Mouse (Mus musculus) stomach, embryonic 16.5 days (tissue): ENCODE measurements around the gene Nhsl1. TPM values are rescaled to one million over a fixed set of nuclear protein-coding genes. Genes with fewer than 3 reads are reported as not detected.

Experiments
- ATAC-seq: fragments of 200-750 bp; cut with Nextera tagmentation; 2 replicates; pipeline ENCODE4 v1.8.0; 2017; ENCODE audit warnings: moderate number of reproducible peaks, moderate TSS enrichment; ENCODE audit not compliant: insufficient read depth, low FRiP score
- H3K27ac ChIP-seq: fragments of 300-500 bp; sonication (generic); 2 replicates; pipeline ENCODE4 v1.5.1; 2014; ENCODE audit warnings: low read length
- H3K27me3 ChIP-seq: fragments of 300-500 bp; sonication (generic); 2 replicates; pipeline ENCODE4 v1.6.1; 2014; ENCODE audit warnings: low read length, control low read depth, mixed read lengths; ENCODE audit not compliant: control insufficient read depth, insufficient read depth
- H3K36me3 ChIP-seq: fragments of 300-500 bp; sonication (generic); 2 replicates; pipeline ENCODE4 v1.6.1; 2014; ENCODE audit warnings: low read length; ENCODE audit not compliant: control insufficient read depth, insufficient read depth
- H3K4me1 ChIP-seq: fragments of 300-500 bp; sonication (generic); 2 replicates; pipeline ENCODE4 v1.6.1; 2014; ENCODE audit warnings: low read length, control low read depth, mixed read lengths; ENCODE audit not compliant: control insufficient read depth, insufficient read depth
- H3K4me2 ChIP-seq: fragments of 300-500 bp; sonication (generic); 2 replicates; pipeline ENCODE4 v1.6.1; 2014; ENCODE audit warnings: low read depth, low read length, mixed read lengths
- H3K4me3 ChIP-seq: fragments of 300-500 bp; sonication (generic); replicated peaks from 2 replicates; pipeline ENCODE4 v1.5.1; 2014; ENCODE audit warnings: mild to moderate bottlenecking, low read length
- H3K9ac ChIP-seq: fragments of 300-500 bp; sonication (generic); 2 replicates; pipeline ENCODE4 v1.6.1; 2014; ENCODE audit warnings: low read length
- H3K9me3 ChIP-seq: fragments of 300-500 bp; sonication (generic); replicated peaks from 2 replicates; pipeline ENCODE4 v1.6.1; 2016; ENCODE audit warnings: low read length, control low read depth; ENCODE audit not compliant: control insufficient read depth
- WGBS: fragments of 180-500 bp; shearing (Covaris S2); extraction: QIAGEN DNeasy Blood & Tissue Kit; methylation state at CpG from one replicate; pipeline ENCODE4 v1.1.7; 2014; 5-methylcytosine and 5-hydroxymethylcytosine counted together
- polyA plus RNA-seq: library from polyadenylated mRNA; unstranded; fragments of >200 nt; fragmentation: Nextera tagmentation; extraction: Ambion mirVana; gene quantifications from 2 replicates; pipeline ENCODE4 v1.2.1, GENCODE M21; 2015

Nhsl1 gene
- polyA plus RNA-seq, 1 experiment from 2014 or later = 7.0 TPM

GRCm38 (mm10) chr10:18384766-18385165 lies 66.0 kb downstream of the Nhsl1 start:
- no peaks in the 10 kb centered on the region for H3K36me3 ChIP-seq
- WGBS = 60% methylated on average over 2 of the region's 2 CpGs
- no peak overlapping the region for H3K4me3 ChIP-seq
- no peak overlapping the region for H3K9ac ChIP-seq
- H3K4me2 ChIP-seq = no peak overlapping the region
- H3K27ac ChIP-seq = no peak overlapping the region
- no peak for ATAC-seq
- H3K4me1 ChIP-seq = peaks cover 5% of the 10 kb centered on the region; the same call in 1 of the 2 replicates
- no peaks in the 10 kb centered on the region for H3K27me3 ChIP-seq
- H3K9me3 ChIP-seq = no peaks in the 10 kb centered on the region

- WGBS = 66% methylated on average over 7 of the region's 7 CpGs
- no peaks in the 10 kb centered on the region for H3K36me3 ChIP-seq
- no peaks in the 10 kb centered on the region for H3K9me3 ChIP-seq
- ATAC-seq = no peak
- no peak overlapping the region for H3K9ac ChIP-seq
- no peaks in the 10 kb centered on the region for H3K27me3 ChIP-seq
- no peak overlapping the region for H3K4me2 ChIP-seq
- peaks cover 5% of the 10 kb centered on the region; the same call in 1 of the 2 replicates for H3K4me1 ChIP-seq
- H3K4me3 ChIP-seq = no peak overlapping the region
- no peak overlapping the region for H3K27ac ChIP-seq
These were observed 67.4 kb downstream of the Nhsl1 start for GRCm38 (mm10) chr10:18386224-18386623.

- H3K4me1 ChIP-seq = peaks cover 7% of the 10 kb centered on the region
- no peaks in the 10 kb centered on the region for H3K9me3 ChIP-seq
- no peak overlapping the region for H3K9ac ChIP-seq
- H3K4me3 ChIP-seq = no peak overlapping the region
- H3K27ac ChIP-seq = no peak overlapping the region
- no peaks in the 10 kb centered on the region for H3K27me3 ChIP-seq
- 30% methylated on average over 10 of the region's 10 CpGs for WGBS
- no peaks in the 10 kb centered on the region for H3K36me3 ChIP-seq
- H3K4me2 ChIP-seq = 0 out of 2 replicates have a peak overlapping the region, but pooled peaks have one; percentile 1
- ATAC-seq = peak; percentile 78
These were observed 70.2 kb downstream of the Nhsl1 start for GRCm38 (mm10) chr10:18388784-18389575.

- Histone ChIP-seq H3K27ac (no peak overlapping the region), H3K4me2 (no peak overlapping the region), H3K27me3 (no peaks in the 10 kb centered on the region), H3K4me1 (peaks cover 7% of the 10 kb centered on the region), H3K9me3 (no peaks in the 10 kb centered on the region), H3K4me3 (no peak overlapping the region), H3K9ac (no peak overlapping the region), H3K36me3 (no peaks in the 10 kb centered on the region)
- WGBS = 78% methylated on average over 15 of the region's 15 CpGs
- ATAC-seq = no peak
These were observed 71.2 kb downstream of the Nhsl1 start for GRCm38 (mm10) chr10:18390004-18390403.

GRCm38 (mm10) chr10:18391608-18392007 lies 72.8 kb downstream of the Nhsl1 start:
- Histone ChIP-seq H3K27ac (no peak overlapping the region), H3K4me3 (no peak overlapping the region), H3K4me1 (peaks cover 7% of the 10 kb centered on the region), H3K4me2 (no peak overlapping the region), H3K9ac (no peak overlapping the region), H3K9me3 (no peaks in the 10 kb centered on the region), H3K27me3 (no peaks in the 10 kb centered on the region), H3K36me3 (no peaks in the 10 kb centered on the region)
- ATAC-seq = no peak
- WGBS = 45% methylated on average over 5 of the region's 5 CpGs

- no peak overlapping the region for H3K4me2 ChIP-seq
- H3K4me3 ChIP-seq = no peak overlapping the region
- H3K36me3 ChIP-seq = no peaks in the 10 kb centered on the region
- H3K9ac ChIP-seq = no peak overlapping the region
- H3K9me3 ChIP-seq = no peaks in the 10 kb centered on the region
- H3K27me3 ChIP-seq = no peaks in the 10 kb centered on the region
- ATAC-seq = no peak
- H3K4me1 ChIP-seq = peaks cover 7% of the 10 kb centered on the region
- H3K27ac ChIP-seq = no peak overlapping the region
- 88% methylated on average over 6 of the region's 6 CpGs for WGBS
These were observed 73.5 kb downstream of the Nhsl1 start for GRCm38 (mm10) chr10:18392268-18392667.

- Histone ChIP-seq H3K36me3 (no peaks in the 10 kb centered on the region), H3K27ac (no peak overlapping the region), H3K9ac (no peak overlapping the region), H3K27me3 (no peaks in the 10 kb centered on the region), H3K4me3 (no peak overlapping the region), H3K4me1 (peaks cover 7% of the 10 kb centered on the region), H3K4me2 (no peak overlapping the region), H3K9me3 (no peaks in the 10 kb centered on the region)
- no peak for ATAC-seq
- 51% methylated on average over 3 of the region's 3 CpGs for WGBS
These were observed 75.0 kb downstream of the Nhsl1 start for GRCm38 (mm10) chr10:18393740-18394139.

GRCm38 (mm10) chr10:18394270-18394669 lies 75.5 kb downstream of the Nhsl1 start:
- Histone ChIP-seq H3K4me3 (no peak overlapping the region), H3K4me2 (no peak overlapping the region), H3K27ac (no peak overlapping the region), H3K27me3 (no peaks in the 10 kb centered on the region), H3K9ac (no peak overlapping the region), H3K9me3 (no peaks in the 10 kb centered on the region), H3K4me1 (peaks cover 2% of the 10 kb centered on the region; the same call in 1 of the 2 replicates), H3K36me3 (no peaks in the 10 kb centered on the region)
- WGBS = 81% methylated on average over 7 of the region's 7 CpGs
- no peak for ATAC-seq

- WGBS = 66% methylated on average over 7 of the region's 7 CpGs
- H3K4me2 ChIP-seq = no peak overlapping the region
- H3K4me3 ChIP-seq = no peak overlapping the region
- H3K9ac ChIP-seq = no peak overlapping the region
- no peaks in the 10 kb centered on the region for H3K36me3 ChIP-seq
- no peak for ATAC-seq
- no peaks in the 10 kb centered on the region for H3K4me1 ChIP-seq
- no peaks in the 10 kb centered on the region for H3K27me3 ChIP-seq
- H3K9me3 ChIP-seq = no peaks in the 10 kb centered on the region
- H3K27ac ChIP-seq = no peak overlapping the region
These were observed 81.4 kb downstream of the Nhsl1 start for GRCm38 (mm10) chr10:18400089-18400644.
